Mouse (Mus musculus): ENCODE results near the gene 1700042G07Rik.
"Not testable (repeated sequence)": the region's sequence is repeated elsewhere in the genome, so short reads cannot be mapped to it uniquely, and the experiment has no call there.

1700042G07Rik gene

GRCm38 (mm10) chr4:116208891-116209290 is 35.7 kb downstream of the 1700042G07Rik start:
- no peak for DNase-seq (ENCODE audit: low spot score)

GRCm38 (mm10) chr4:116215895-116216605 is 42.9 kb downstream of the 1700042G07Rik start:
- DNase-seq (ENCODE audit: low spot score), result no peak

GRCm38 (mm10) chr4:116217046-116217445 is 43.9 kb downstream of the 1700042G07Rik start:
- no peak for DNase-seq (ENCODE audit: low spot score)

GRCm38 (mm10) chr4:116217661-116218060 is 44.5 kb downstream of the 1700042G07Rik start:
- not testable (repeated sequence) for DNase-seq (ENCODE audit: low spot score)

- DNase-seq (ENCODE audit: low spot score), result no peak
Measured at GRCm38 (mm10) chr4:116219056-116219455, 45.9 kb downstream of the 1700042G07Rik start.

GRCm38 (mm10) chr4:116220071-116220650 is 47.0 kb downstream of the 1700042G07Rik start:
- no peak for DNase-seq (ENCODE audit: low spot score)

GRCm38 (mm10) chr4:116220780-116221139 is 47.6 kb downstream of the 1700042G07Rik start:
- DNase-seq (ENCODE audit: low spot score), result no peak

GRCm38 (mm10) chr4:116221140-116221851 is 48.1 kb downstream of the 1700042G07Rik start, which contains the start of gene Pik3r3:
Gene Pik3r3, plus strand, starts transcription at chr4:116221618.
- peak; percentile 99 for DNase-seq (ENCODE audit: low spot score)

- DNase-seq (ENCODE audit: low spot score), result peak; percentile 16
Measured at GRCm38 (mm10) chr4:116221996-116222842, 49.0 kb downstream of the 1700042G07Rik start.

GRCm38 (mm10) chr4:116222843-116223119 is 49.6 kb downstream of the 1700042G07Rik start:
- DNase-seq (ENCODE audit: low spot score), result no peak
